31 mouse cellular contexts compared by ENCODE assay signal in genomic region chr17:83891864-83892263, GRCm38 (mm10). TPM values are rescaled to one million over a fixed set of nuclear protein-coding genes. Genes with fewer than 3 reads are reported as not detected.
DNase-seq lines count a peak whose midpoint lies in the region; ATAC-seq and TF ChIP-seq lines count a peak whose summit lies in the region.
"Had no signal": no experiment of that assay in that cellular context is flagged by ENCODE, and none has a peak within 500 bp of the region (broad histone marks: within the 10 kb centered on the region; RNA-seq: fewer than 3 reads in every experiment).

No protein-coding gene starts in this region.

- H3K9me3 ChIP-seq in lung, embryonic 14.5 days (ENCODE audit: low read depth, low read length), result no peaks in the 10 kb centered on the region
- H3K9me3 ChIP-seq in lung, postnatal 0 days (ENCODE audit: low read length), result no peaks in the 10 kb centered on the region
- no peaks in the 10 kb centered on the region for H3K9me3 ChIP-seq in embryonic facial prominence, embryonic 15.5 days (replicated peaks)
- H3K9me3 ChIP-seq: forebrain, embryonic 12.5 days; midbrain, embryonic 10.5 days; midbrain, embryonic 15.5 days; neural tube, embryonic 15.5 days had no signal

- H3K27me3 ChIP-seq in heart, adult 2 months (ENCODE audit: control insufficient read depth, insufficient read depth, low read length), result no peaks in the 10 kb centered on the region
- H3K27me3 ChIP-seq in lung, embryonic 14.5 days (ENCODE audit: insufficient read depth, low read length), result no peaks in the 10 kb centered on the region
- H3K27me3 ChIP-seq in lung, postnatal 0 days (replicated peaks; ENCODE audit: insufficient read depth, low read length), result no peaks in the 10 kb centered on the region
- no peaks in the 10 kb centered on the region for H3K27me3 ChIP-seq in embryonic facial prominence, embryonic 15.5 days
- H3K27me3 ChIP-seq: CH12.LX; forebrain, embryonic 12.5 days; midbrain, embryonic 15.5 days; neural tube, embryonic 15.5 days had no signal

- intact Hi-C loops in heart, adult 2 months (cut with DNase I), result no loop called here
- intact Hi-C loops in heart, postnatal 36 days (cut with DNase I), result no loop called here

- peak overlapping the region; percentile 70 for H3K27ac ChIP-seq in heart, adult 2 months
- H3K27ac ChIP-seq in lung, embryonic 14.5 days (ENCODE audit: low read depth), result 0 out of 2 replicates have a peak overlapping the region, but pooled peaks have one; percentile 10
- no peak overlapping the region for H3K27ac ChIP-seq in lung, postnatal 0 days (ENCODE audit: low read length)
- peak overlapping the region; percentile 40 for H3K27ac ChIP-seq in embryonic facial prominence, embryonic 15.5 days (replicated peaks)
- H3K27ac ChIP-seq: forebrain, embryonic 12.5 days; hindbrain, embryonic 14.5 days; kidney, postnatal 0 days; liver, embryonic 14.5 days; midbrain, embryonic 10.5 days; midbrain, embryonic 15.5 days; neural tube, embryonic 15.5 days had no signal

- no peaks in the 10 kb centered on the region for H3K36me3 ChIP-seq in heart, adult 2 months (ENCODE audit: control insufficient read depth, insufficient read depth, low read length)
- no peaks in the 10 kb centered on the region for H3K36me3 ChIP-seq in lung, embryonic 14.5 days (ENCODE audit: insufficient read depth)
- no peaks in the 10 kb centered on the region for H3K36me3 ChIP-seq in lung, postnatal 0 days (ENCODE audit: insufficient read depth, low read length)
- no peaks in the 10 kb centered on the region for H3K36me3 ChIP-seq in embryonic facial prominence, embryonic 15.5 days
- H3K36me3 ChIP-seq: forebrain, embryonic 12.5 days; midbrain, embryonic 10.5 days; midbrain, embryonic 15.5 days; neural tube, embryonic 15.5 days had no signal

- no peak for TF ChIP-seq EP300 in heart, adult 2 months (IDR thresholded peaks at IDR 0.05; ENCODE audit: insufficient read depth, low read depth, low read length)
- TF ChIP-seq EP300 in lung, postnatal 0 days (IDR thresholded peaks at IDR 0.05), result no peak

- no peak for TF ChIP-seq CTCF in heart, adult 2 months (IDR thresholded peaks at IDR 0.05)
- TF ChIP-seq CTCF in lung, embryonic 14.5 days (IDR thresholded peaks at IDR 0.05; ENCODE audit: low read depth), result no peak
- no peak for TF ChIP-seq CTCF in lung, postnatal 0 days (IDR thresholded peaks at IDR 0.05)

- no peak for TF ChIP-seq POLR2A in heart, adult 2 months (IDR thresholded peaks at IDR 0.05; ENCODE audit: insufficient read depth, low read depth, low read length)

- no peak overlapping the region for H3K9ac ChIP-seq in heart, adult 2 months (ENCODE audit: low read depth, low read length)
- no peak overlapping the region for H3K9ac ChIP-seq in lung, embryonic 14.5 days
- no peak overlapping the region for H3K9ac ChIP-seq in lung, postnatal 0 days (replicated peaks; ENCODE audit: low read depth)
- no peak overlapping the region for H3K9ac ChIP-seq in embryonic facial prominence, embryonic 15.5 days
- H3K9ac ChIP-seq: forebrain, embryonic 12.5 days; hindbrain, embryonic 14.5 days; liver, embryonic 14.5 days; midbrain, embryonic 15.5 days; neural tube, embryonic 15.5 days had no signal

- no peak for ATAC-seq in lung, embryonic 14.5 days (ENCODE audit: insufficient read depth)
- no peak for ATAC-seq in lung, postnatal 0 days
- no peak for ATAC-seq in embryonic facial prominence, embryonic 15.5 days (ENCODE audit: insufficient number of reproducible peaks, low FRiP score, low TSS enrichment, low read depth)
- ATAC-seq: midbrain, embryonic 15.5 days had no signal

- no peak for DNase-seq in heart, adult 2 months
- no peak for DNase-seq in heart, postnatal 36 days
- no peak for DNase-seq in lung, embryonic 14.5 days
- DNase-seq in lung, postnatal 0 days (ENCODE audit: low spot score), result no peak
- no peak for DNase-seq in cerebellum, adult 11 months
- no peak for DNase-seq in embryo, embryonic 10.5 days (ENCODE audit: low spot score)
- DNase-seq: adrenal gland, postnatal 14 days; B cell, adult 2 months; cerebellum, adult 2 months; cerebellum, postnatal 14 days; gastrocnemius, postnatal 14 days; heart, adult 11 months; heart, postnatal 4 days; kidney, adult 18-20 months; left cerebral cortex, postnatal 4 days; liver; lung, adult 2 months; right cerebral cortex, postnatal 25 days; thymus, adult 18-20 months; thymus, postnatal 25 days had no signal

- no peaks in the 10 kb centered on the region for H3K79me2 ChIP-seq in heart, adult 2 months (replicated peaks; ENCODE audit: control insufficient read depth, insufficient read depth, low read length)

- H3K4me3 ChIP-seq in heart, adult 2 months, result no peak overlapping the region
- no peak overlapping the region for H3K4me3 ChIP-seq in lung, embryonic 14.5 days (ENCODE audit: low read depth, low read length)
- no peak overlapping the region for H3K4me3 ChIP-seq in lung, postnatal 0 days (ENCODE audit: low read depth, low read length)
- no peak overlapping the region for H3K4me3 ChIP-seq in embryonic facial prominence, embryonic 15.5 days (replicated peaks)
- H3K4me3 ChIP-seq: forebrain, embryonic 12.5 days; midbrain, embryonic 10.5 days; midbrain, embryonic 15.5 days; neural tube, embryonic 15.5 days had no signal

- 72% methylated on average over 9 of the region's 9 CpGs for whole genome bisulfite sequencing in heart, adult 2 months
- WGBS in lung, embryonic 14.5 days, result 73% methylated on average over 9 of the region's 9 CpGs
- 80% methylated on average over 9 of the region's 9 CpGs for WGBS in lung, postnatal 0 days
- 51% methylated on average over 9 of the region's 9 CpGs for WGBS in embryonic facial prominence, embryonic 15.5 days

- no peak overlapping the region for H3K4me2 ChIP-seq in lung, embryonic 14.5 days
- H3K4me2 ChIP-seq in lung, postnatal 0 days (replicated peaks; ENCODE audit: low read depth, low read length), result no peak overlapping the region
- H3K4me2 ChIP-seq in embryonic facial prominence, embryonic 15.5 days (replicated peaks), result no peak overlapping the region
- H3K4me2 ChIP-seq: forebrain, embryonic 12.5 days; heart, embryonic 11.5 days; hindbrain, embryonic 14.5 days; midbrain, embryonic 15.5 days; neural tube, embryonic 15.5 days had no signal

- peaks cover 11% of the 10 kb centered on the region for H3K4me1 ChIP-seq in heart, adult 2 months (ENCODE audit: control insufficient read depth, insufficient read depth, low read length)
- peaks cover 37% of the 10 kb centered on the region for H3K4me1 ChIP-seq in lung, embryonic 14.5 days (ENCODE audit: insufficient read depth)
- H3K4me1 ChIP-seq in lung, postnatal 0 days (ENCODE audit: insufficient read depth, low read depth, low read length), result peaks cover 5% of the 10 kb centered on the region; the same call in 1 of the 2 replicates
- peaks cover 63% of the 10 kb centered on the region for H3K4me1 ChIP-seq in embryonic facial prominence, embryonic 15.5 days
- H3K4me1 ChIP-seq: midbrain, embryonic 15.5 days had no signal

RNA-seq across cellular contexts. Expression of gene Haao, which starts 44.1 kb away (rescaled TPM):
- under 1 TPM; 0.25 to 0.29 TPM for total RNA-seq in heart, adult 2 months (2021)
- polyA plus RNA-seq in heart, adult 2 months (2012; rRNA removed), result 1.2 and 1.4 TPM in 2 replicates
- under 1 TPM; 0.27 to 0.53 TPM for total RNA-seq in heart, postnatal 36 days (2021)
- 0.21 TPM in 1 of 2 replicates, not detected in the other for polyA plus RNA-seq in lung, embryonic 14.5 days (2014; fragmentation: Nextera tagmentation; extraction: Ambion mirVana)
- polyA plus RNA-seq in lung, postnatal 0 days (2015; fragmentation: Nextera tagmentation; extraction: Ambion mirVana), result 1.1 and 1.6 TPM in 2 replicates
- 1.1 and 1.6 TPM in 2 replicates for polyA plus RNA-seq in embryonic facial prominence, embryonic 15.5 days (2015; fragmentation: Nextera tagmentation; extraction: Ambion mirVana)
- total RNA-seq: gastrocnemius, postnatal 14 days; layer of hippocampus, postnatal 14 days had no signal
- polyA plus RNA-seq: forebrain, embryonic 12.5 days; hindbrain, embryonic 14.5 days; midbrain, embryonic 15.5 days had no signal
